Mouse (Mus musculus) thymus, adult 2 months (tissue): ENCODE results near the gene Nsun3.

Experiments used
- CTCF ChIP-seq: fragments of 200-500 bp; IDR thresholded peaks from 2 replicates; pipeline ENCODE4 v1.5.1; 2012; ENCODE audit warnings: mild to moderate bottlenecking, control low read depth, low read length, moderate library complexity, borderline replicate concordance; ENCODE audit not compliant: control insufficient read depth, poor library complexity, insufficient read depth; ENCODE audit errors: extremely low read depth
- POLR2A ChIP-seq: fragments of 200-500 bp; IDR thresholded peaks from 2 replicates; pipeline ENCODE4 v1.6.1; 2012; ENCODE audit warnings: mild to moderate bottlenecking, low read length, control low read depth, moderate library complexity; ENCODE audit not compliant: control insufficient read depth, poor library complexity, insufficient read depth; ENCODE audit errors: extremely low read depth

DNA sequence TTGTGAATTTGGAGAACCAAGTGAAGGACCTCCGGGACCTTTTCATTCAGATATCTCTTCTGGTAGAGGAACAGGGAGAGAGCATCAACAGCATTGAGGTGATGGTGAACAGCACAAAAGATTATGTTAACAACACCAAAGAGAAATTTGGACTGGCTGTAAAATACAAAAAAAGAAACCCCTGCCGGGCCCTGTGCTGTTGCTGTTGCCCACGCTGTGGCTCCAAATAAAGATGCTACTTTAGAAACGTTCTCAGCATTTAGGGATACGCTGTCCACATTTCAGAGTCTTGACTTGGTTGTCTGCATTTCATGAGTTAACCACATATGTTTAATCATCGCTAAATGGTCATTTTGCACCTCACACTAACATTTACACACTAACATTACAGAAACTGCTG lies 35.9 kb upstream of the Nsun3 start:
- no peak for TF ChIP-seq CTCF
- no peak for TF ChIP-seq POLR2A
